Mouse (Mus musculus) spleen, adult 2 months (tissue): ENCODE data around the gene Foxa1. TPM values are rescaled to one million over a fixed set of nuclear protein-coding genes. Genes with fewer than 3 reads are reported as not detected.

ENCODE experiments used
- DNase-seq, 2 experiments: peaks; one replicate each; pipeline versions ENCODE4 v3.0.0 to v3.0.0-alpha.2; 2012 to 2021; ENCODE audit warnings: low spot score in 2 of 2, low read depth in 1 of 2
- H3K27ac ChIP-seq: fragments of 200-500 bp; 2 replicates; pipeline ENCODE4 v1.5.1; 2012; ENCODE audit warnings: low read length, inconsistent platforms; ENCODE audit not compliant: insufficient read depth
- H3K27me3 ChIP-seq: fragments of 200-500 bp; 2 replicates; pipeline ENCODE4 v1.6.1; 2012; ENCODE audit warnings: mild to moderate bottlenecking, moderate library complexity, low read length, inconsistent platforms; ENCODE audit not compliant: control insufficient read depth, insufficient read depth
- H3K36me3 ChIP-seq: fragments of 200-500 bp; 2 replicates; pipeline ENCODE4 v1.6.1; 2012; ENCODE audit warnings: mild to moderate bottlenecking, low read length, inconsistent platforms; ENCODE audit not compliant: control insufficient read depth, insufficient read depth
- H3K4me1 ChIP-seq: fragments of 200-500 bp; 2 replicates; pipeline ENCODE4 v1.6.1; 2011; ENCODE audit warnings: inconsistent platforms; ENCODE audit not compliant: control insufficient read depth, insufficient read depth, insufficient read length
- H3K4me3 ChIP-seq: fragments of 200-500 bp; 2 replicates; pipeline ENCODE4 v1.5.1; 2011; ENCODE audit warnings: mild to moderate bottlenecking, inconsistent platforms; ENCODE audit not compliant: insufficient read depth, insufficient read length; ENCODE audit errors: extremely low read depth
- CTCF ChIP-seq: fragments of 200-500 bp; IDR thresholded peaks from 2 replicates; pipeline ENCODE4 v1.5.1; 2011; ENCODE audit warnings: mild to moderate bottlenecking, inconsistent platforms; ENCODE audit not compliant: insufficient read depth, insufficient read length, insufficient replicate concordance; ENCODE audit errors: extremely low read depth
- POLR2A ChIP-seq: fragments of 200-500 bp; IDR thresholded peaks from 2 replicates; pipeline ENCODE4 v1.6.1; 2011; ENCODE audit warnings: low read depth, low read length, inconsistent platforms
- WGBS: fragments of 180-500 bp; shearing (Covaris S2); methylation state at CpG from one replicate; pipeline ENCODE4 v1.1.7; 2018; 5-methylcytosine and 5-hydroxymethylcytosine counted together
- polyA plus RNA-seq: library from polyadenylated mRNA; depleted of rRNA; stranded (reverse); fragments of >200 nt; gene quantifications from 2 replicates; pipeline ENCODE4 v1.2.3, GENCODE M21; 2012; rRNA removed

The Foxa1 gene
- not detected in 2 replicates for polyA plus RNA-seq

DNA sequence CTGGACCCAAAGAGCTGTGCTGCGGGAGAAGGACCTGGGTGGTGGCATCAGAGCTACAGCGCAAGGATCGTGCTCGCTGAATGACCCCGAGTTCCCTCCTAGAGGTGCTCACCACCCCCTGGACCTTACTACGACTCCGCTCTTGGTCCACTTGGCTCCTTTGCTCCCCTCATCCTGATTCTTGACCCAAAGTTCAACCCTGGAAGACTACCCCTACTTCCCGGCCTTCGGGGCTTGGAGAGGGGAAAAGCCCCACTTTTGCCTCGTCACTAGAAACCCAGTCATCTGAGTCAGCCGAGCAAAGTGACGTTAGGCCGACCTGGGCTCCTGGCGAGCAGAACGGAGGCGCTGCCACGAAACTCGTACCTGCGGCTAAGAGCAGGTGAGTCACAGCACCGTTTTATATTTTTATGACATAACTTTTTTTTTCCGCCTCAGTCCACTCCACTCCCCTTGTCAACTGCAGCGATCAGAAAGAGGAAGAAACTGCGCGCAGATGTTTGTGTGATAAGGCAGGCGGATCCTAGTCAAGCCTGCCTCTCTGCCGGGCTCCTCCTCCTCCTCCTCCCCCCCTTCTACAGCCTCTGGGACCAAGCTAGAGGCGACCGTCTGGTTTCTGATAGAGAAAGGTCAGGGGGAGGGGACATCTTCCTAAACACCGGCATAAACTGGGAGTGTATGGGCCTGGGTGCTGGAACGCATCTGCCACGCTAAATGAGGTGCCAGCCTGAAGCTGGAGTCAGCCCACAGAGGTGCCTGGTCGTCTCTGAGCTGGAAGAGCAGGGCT, at the start of gene Foxa1:
TSS of gene Foxa1 (minus strand) at position 502 of the 787 bp plus-strand sequence.
- WGBS, result 1% methylated on average over 32 of the region's 32 CpGs
- H3K4me3 ChIP-seq, result peak within 1 kb of the TSS; percentile 25; the same call in 1 of the 2 replicates
- DNase-seq, result no peak

GRCm38 (mm10) chr12:57575931-57576628, 29.4 kb upstream of the Foxa1 start:
- Histone ChIP-seq H3K27ac (no peak overlapping the region), H3K4me1 (no peaks in the 10 kb centered on the region), H3K4me3 (no peak overlapping the region), H3K27me3 (no peaks in the 10 kb centered on the region; the same call in 1 of the 2 replicates), H3K36me3 (no peaks in the 10 kb centered on the region)
- 13% methylated on average over 77 of the region's 81 CpGs for WGBS
- DNase-seq, result no peak
- TF ChIP-seq POLR2A (no peak), CTCF (no peak)

More for the DNA sequence above, at the start of gene Foxa1:
- no peak for TF ChIP-seq CTCF
- TF ChIP-seq POLR2A, result no peak
- peaks cover 58% of the 10 kb centered on the region for H3K27me3 ChIP-seq
- H3K27ac ChIP-seq, result no peak within 1 kb of the TSS
- no peaks in the 10 kb centered on the region for H3K36me3 ChIP-seq
- peaks cover 4% of the 10 kb centered on the region for H3K4me1 ChIP-seq

GRCm38 (mm10) chr12:57572415-57572814, 25.7 kb upstream of the Foxa1 start:
- H3K27ac ChIP-seq, result no peak overlapping the region
- no peaks in the 10 kb centered on the region for H3K36me3 ChIP-seq
- no peak for DNase-seq
- TF ChIP-seq CTCF, result no peak
- TF ChIP-seq POLR2A, result no peak
- H3K27me3 ChIP-seq, result no peaks in the 10 kb centered on the region; the same call in 1 of the 2 replicates
- no peaks in the 10 kb centered on the region for H3K4me1 ChIP-seq
- no peak overlapping the region for H3K4me3 ChIP-seq

- 24% methylated on average over 9 of the region's 9 CpGs for WGBS
- DNase-seq, result no peak
Measured at GRCm38 (mm10) chr12:57571773-57572172, 25.1 kb upstream of the Foxa1 start.

DNA sequence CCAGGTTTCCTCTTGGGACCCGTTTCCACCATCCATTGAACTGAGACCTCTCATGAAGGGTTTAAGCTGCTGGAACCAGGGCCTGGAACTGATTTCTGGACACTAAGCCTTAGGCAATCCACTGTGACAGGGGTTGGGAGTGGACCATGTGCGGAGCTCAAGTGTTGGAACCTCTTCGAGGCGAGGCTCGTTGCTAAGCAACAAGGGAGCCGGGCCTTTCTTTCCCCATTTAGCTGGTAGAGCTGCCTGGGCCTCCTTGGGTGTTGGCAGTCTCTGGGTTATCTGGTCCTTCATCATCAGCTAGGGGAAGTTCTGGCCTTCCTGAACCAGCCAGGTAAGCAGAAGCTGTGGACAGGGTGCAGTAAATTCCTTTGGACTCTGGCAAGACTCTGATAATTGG, 17.2 kb upstream of the Foxa1 start, which contains the start of gene Ttc6:
TSS of gene Ttc6 (plus strand) at position 205 of the 400 bp plus-strand sequence.
- Histone ChIP-seq H3K4me1 (no peaks in the 10 kb centered on the region), H3K4me3 (no peak within 1 kb of the TSS), H3K36me3 (no peaks in the 10 kb centered on the region), H3K27ac (no peak within 1 kb of the TSS), H3K27me3 (no peaks in the 10 kb centered on the region)
- 84% methylated on average over 6 of the region's 6 CpGs for WGBS
- no peak for TF ChIP-seq CTCF
- no peak for TF ChIP-seq POLR2A
- DNase-seq, result no peak

More at GRCm38 (mm10) chr12:57571773-57572172, 25.1 kb upstream of the Foxa1 start:
- no peaks in the 10 kb centered on the region for H3K36me3 ChIP-seq
- H3K27ac ChIP-seq, result no peak overlapping the region
- no peaks in the 10 kb centered on the region; the same call in 1 of the 2 replicates for H3K27me3 ChIP-seq
- H3K4me3 ChIP-seq, result no peak overlapping the region
- H3K4me1 ChIP-seq, result no peaks in the 10 kb centered on the region
- no peak for TF ChIP-seq CTCF
- TF ChIP-seq POLR2A, result no peak

- Histone ChIP-seq H3K4me3 (no peak overlapping the region), H3K27ac (no peak overlapping the region), H3K27me3 (peaks cover 12% of the 10 kb centered on the region), H3K36me3 (no peaks in the 10 kb centered on the region), H3K4me1 (no peaks in the 10 kb centered on the region)
- WGBS, result 45% methylated on average over 3 of the region's 3 CpGs
- TF ChIP-seq CTCF (no peak), POLR2A (no peak)
- no peak for DNase-seq
Measured at GRCm38 (mm10) chr12:57554091-57554490, 7.4 kb upstream of the Foxa1 start.

GRCm38 (mm10) chr12:57552286-57552685, 5.6 kb upstream of the Foxa1 start:
- Histone ChIP-seq H3K36me3 (no peaks in the 10 kb centered on the region), H3K27ac (no peak overlapping the region), H3K4me1 (no peaks in the 10 kb centered on the region), H3K27me3 (peaks cover 18% of the 10 kb centered on the region), H3K4me3 (no peak overlapping the region)
- DNase-seq, result no peak
- no peak for TF ChIP-seq POLR2A
- TF ChIP-seq CTCF, result no peak
- 14% methylated on average over 3 of the region's 3 CpGs for WGBS
